Mouse (Mus musculus) heart, postnatal 0 days (tissue): ENCODE results near the gene Gm4744.

Experiments used
- CTCF ChIP-seq: IDR thresholded peaks from 2 replicates; pipeline ENCODE4 v1.5.1; 2016; ENCODE audit warnings: antibody characterized with exemption, control low read depth, low read depth
- EP300 ChIP-seq: IDR thresholded peaks from 2 replicates; pipeline ENCODE4 v1.6.1; 2016; ENCODE audit warnings: antibody characterized with exemption, low read depth

GRCm38 (mm10) chr6:40953716-40954115, 2.0 kb upstream of the Gm4744 start:
- TF ChIP-seq CTCF (no peak), EP300 (no peak)
